Mouse (Mus musculus) erythroid progenitor cell, adult 5-6 weeks (primary cell): ENCODE results near the gene Snph. TPM values are rescaled to one million over a fixed set of nuclear protein-coding genes. Genes with fewer than 3 reads are reported as not detected.

Source experiments
- ATAC-seq: replicated peaks from 2 replicates; pipeline ENCODE4 v1.8.0; 2016; ENCODE audit warnings: moderate number of reproducible peaks, mild to moderate bottlenecking, moderate TSS enrichment, inconsistent platforms; ENCODE audit not compliant: poor library complexity, low FRiP score, severe bottlenecking
- total RNA-seq, 2 experiments: library from RNA; stranded (forward) in 1 of 2; stranded (reverse) in 1 of 2; fragments of 150-400 nt in 1 of 2; fragments of 186-747, 209-891 nt in 1 of 2; gene quantifications; 2 replicates each; pipeline versions ENCODE4 v1.2.3 to v1.2.4; 2015 to 2017; ENCODE audit warnings: low replicate concordance in 2 of 2

The Snph gene
- total RNA-seq, 2 experiments from 2014 or later, result not detected

DNA sequence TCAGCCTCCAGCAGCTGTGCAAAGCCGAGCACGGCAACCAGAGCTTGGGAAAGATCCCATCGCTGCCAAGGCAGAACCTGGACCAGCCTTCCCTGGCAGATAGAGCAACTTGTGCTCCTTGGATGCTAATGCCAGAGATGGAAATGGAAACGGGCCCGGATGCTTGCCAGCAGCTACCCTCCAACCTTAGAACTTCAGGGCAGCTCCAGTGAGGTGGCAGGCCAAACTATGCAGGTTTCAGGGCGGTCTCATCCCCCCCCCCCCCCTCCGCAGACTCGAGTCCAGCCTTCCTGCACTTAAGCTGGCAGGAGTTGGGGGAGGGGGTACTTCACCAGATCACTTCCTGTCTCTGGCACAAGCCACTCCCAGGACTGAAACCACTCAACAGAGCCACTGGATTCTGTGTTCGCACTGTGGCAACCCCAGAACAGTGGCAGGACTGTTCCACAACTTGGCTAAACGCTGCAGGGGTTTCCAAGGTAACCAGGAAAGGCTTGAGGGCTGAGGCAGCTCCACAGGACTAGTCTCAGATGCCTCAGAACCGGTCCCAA lies 26.9 kb downstream of the Snph start:
- no peak for ATAC-seq

DNA sequence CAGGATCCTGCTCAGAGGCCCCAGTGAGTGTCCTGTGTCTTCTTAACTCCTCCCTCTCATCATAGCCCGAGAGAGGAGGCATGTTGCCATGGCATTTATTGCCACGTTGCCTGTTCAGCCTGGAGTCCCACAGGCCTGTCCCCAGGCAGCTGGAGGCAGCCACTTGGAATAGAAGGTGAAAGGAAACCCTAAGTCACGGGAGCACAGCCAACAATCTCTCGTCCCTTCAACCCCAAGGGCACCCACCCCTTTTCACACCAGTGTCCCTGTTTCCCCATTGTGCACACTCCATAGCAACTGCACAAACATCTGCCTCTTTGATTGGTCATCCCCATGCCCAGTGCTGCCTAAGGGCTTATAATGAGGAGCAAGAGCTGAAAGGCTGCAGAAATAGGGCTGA lies 28.8 kb downstream of the Snph start:
- no peak for ATAC-seq

DNA sequence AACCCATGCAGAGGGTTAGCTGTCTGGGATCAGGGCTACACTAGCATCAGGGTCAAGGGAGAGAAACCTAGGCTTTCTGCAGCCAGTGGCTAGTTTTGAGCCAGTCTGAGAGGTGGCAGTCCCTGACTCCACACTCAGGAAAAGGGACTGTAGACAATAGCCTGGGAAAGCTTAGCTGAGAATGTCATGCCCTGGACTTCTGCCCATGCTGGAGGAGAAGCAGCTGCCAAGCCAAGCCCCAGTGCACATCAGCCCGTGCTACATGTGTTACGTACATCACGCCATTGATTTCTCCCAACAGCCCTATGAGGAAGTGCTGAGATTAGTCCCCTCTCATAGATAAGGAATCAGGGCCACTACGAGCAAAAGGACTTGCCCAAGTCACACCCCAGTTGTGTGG lies 30.3 kb downstream of the Snph start:
- no peak for ATAC-seq

DNA sequence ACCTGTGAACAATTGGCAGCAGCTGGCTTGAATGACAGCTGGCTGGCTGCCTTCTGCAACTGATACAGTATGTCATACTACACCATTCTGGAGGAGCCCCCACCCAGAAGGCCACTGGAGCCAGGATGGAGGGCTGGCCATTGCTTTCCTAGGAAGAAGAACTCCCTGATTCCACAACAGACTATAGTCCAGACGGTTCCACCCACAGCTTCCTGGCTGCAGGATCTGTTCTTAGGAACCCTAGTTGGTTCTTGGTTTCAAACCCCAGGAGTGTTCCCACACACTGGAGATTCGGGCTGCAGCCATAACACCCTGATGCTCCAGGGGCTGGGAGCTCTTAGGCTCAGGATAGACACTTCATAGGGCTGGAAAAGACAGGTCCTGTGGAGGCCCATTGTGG lies 34.3 kb downstream of the Snph start:
- no peak for ATAC-seq

DNA sequence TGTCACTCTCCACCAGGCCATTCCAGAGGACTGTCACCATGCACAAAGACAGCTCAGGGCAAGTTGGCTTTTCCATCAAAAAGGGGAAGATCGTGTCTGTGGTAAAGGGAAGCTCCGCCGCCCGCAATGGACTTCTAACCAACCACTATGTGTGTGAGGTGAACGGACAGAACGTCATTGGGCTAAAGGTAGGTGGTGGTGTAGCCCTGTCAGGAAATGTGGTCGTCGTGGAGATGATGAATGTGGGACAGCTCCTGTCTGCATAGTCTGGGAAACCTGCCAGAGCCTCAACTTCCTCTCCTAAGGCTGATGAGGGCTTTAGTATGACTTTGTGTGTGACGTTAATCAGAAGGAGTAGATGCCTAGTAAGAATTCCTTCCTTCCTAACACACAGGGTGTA lies 45.1 kb downstream of the Snph start:
- no peak for ATAC-seq

DNA sequence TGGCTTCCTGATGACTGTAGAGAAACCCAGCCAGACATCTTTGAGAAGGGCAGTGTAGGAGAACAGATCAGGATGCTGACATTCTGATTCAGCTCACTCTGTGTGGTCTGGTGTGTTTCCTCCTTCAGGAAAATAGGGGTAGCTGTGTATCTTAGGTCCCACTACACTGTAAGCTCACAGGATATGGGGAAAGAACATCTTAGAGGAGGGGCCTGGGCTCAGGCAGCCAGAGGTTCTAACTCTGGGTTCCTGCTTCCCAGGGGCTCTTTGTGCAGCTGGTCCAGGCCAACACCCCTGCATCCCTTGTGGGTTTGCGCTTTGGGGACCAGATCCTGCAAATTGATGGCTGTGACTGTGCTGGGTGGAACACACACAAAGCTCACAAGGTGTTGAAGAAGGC lies 45.6 kb downstream of the Snph start:
- ATAC-seq, result no peak

DNA sequence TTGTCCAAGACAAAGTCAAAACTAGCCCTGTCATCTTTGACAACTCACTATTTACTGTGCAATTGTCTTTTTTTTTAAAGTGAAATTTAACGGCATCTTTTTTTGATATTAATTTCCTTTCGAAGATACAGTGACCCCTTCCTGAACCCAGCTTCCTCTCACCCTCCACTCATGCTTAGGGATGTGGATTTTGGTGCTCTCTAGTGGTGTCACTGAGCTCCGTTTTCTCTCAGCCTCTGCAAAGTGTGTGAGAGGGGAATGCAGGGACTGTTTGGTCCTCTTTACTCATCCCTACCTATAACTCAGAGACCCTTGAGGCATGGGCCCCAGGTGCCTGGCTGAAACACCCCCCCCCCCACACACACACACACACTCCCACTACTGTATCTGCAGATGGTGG lies 46.5 kb downstream of the Snph start:
- no peak for ATAC-seq

DNA sequence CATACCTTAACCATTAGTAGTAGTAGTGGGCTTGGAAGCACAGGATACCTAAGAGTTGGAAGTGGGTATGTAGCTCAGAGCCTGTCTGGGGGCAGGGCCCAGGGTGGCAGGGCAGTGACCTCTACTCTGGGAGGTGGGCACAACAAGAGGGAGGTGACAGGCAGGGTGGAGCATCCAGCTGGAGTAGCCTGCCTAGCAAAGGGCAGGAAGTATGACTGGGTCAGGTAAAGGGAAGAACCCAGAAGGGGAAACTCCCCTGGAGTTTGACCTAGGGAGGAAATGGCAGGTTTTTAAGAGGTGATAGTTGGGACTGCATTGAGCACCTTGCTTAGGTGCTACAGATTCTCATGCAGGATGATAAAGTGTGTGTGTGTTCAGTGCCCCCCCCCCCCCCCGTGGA lies 51.4 kb downstream of the Snph start:
- no peak for ATAC-seq

DNA sequence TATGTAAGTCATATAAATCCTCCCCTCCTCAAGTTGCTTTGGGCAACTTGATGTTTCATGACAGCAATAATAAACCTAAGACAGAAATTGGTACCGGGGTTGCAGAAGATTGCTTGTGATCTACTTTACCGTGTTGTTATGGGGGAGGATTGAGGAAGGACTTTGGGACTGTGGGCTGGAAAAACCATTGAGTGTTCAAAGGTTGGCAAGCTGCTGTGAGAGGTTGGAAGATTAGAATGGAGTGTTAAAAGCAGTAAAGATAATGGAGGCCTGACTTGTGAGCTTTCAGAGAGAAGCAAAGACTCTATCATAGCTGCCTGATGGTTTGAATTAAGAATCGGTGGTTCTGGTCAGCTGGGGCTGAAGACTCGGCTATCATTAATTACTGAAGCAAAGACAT lies 53.2 kb downstream of the Snph start:
- ATAC-seq, result no peak

DNA sequence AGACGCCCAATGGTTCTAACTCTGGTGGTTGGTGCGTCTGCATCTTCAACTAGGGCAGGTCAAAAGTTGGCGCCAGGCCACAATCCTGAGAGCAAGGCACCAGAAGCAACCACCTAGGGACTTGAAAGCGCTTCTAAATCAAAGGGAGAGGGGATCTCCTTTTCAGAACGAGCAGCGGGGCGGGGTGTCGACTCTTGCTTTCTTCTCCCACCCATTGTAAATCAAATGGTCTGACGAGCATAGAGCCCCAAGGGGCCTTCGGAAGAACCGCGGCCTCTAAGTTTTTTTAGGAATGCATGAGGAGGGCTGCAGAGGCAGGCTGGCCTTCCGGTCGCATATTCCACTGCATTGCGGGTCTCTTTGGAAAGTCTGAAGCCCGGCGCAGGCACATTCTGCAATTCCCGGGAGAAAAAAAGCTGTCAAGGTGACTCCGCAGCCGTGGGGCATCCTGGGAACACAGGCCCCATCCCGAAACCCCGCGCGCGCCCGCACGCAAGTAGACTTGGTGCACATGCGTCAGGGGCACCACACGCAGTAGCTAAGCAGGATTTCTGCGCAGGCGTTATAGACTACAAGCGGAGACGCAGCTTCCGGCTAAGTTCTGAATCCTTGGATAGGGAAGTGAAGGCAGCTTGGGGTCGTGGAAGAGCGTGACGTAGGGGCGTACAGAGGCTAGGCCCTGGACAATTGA lies 56.5 kb downstream of the Snph start:
- no peak for ATAC-seq

DNA sequence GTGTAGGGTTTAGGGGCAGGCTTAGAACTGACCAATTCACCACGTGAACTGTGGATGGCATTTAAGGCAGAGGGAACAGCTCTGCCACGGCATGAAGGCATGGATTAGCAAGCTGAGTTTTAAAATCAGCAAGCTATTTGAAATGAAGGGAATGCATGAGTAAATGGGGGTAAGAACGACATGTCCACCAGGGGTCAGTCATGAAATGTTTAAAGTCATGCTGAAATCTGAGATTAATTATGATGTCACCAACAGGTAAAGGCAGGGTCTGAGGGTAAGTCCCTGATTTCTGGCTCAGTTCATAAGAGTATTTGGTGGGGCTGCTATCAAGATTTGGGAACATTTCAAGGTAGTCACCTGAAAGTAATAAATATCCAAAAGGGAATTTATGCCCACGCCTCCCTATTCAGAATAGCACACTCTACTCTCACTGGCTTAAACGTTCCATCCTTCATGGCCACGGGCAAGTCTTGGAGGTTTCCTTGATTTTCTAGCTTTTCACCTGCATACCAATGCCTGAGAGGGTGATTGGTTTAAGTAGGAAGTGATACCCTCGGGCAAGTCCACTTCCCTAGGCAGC lies 57.2 kb downstream of the Snph start:
- ATAC-seq, result no peak

DNA sequence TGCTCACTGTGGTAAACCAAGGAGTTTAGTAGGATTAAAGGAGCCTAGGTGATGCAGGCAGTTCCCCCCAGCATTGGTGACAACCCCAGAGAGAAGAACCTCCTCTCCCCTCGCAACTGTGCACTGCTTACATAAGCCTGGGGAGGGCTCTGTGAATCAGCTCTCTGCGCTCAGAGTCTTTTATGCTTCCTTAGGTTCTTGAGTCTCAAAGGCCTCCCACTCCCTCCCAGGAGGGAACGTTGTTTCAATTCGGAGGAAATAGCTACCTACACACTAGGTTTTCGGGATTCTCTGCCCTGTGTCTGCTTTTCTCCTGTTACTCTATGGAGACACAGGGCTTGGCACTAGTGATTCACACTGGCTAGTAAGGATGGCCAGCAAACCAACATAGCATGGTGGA lies 57.8 kb downstream of the Snph start:
- no peak for ATAC-seq

DNA sequence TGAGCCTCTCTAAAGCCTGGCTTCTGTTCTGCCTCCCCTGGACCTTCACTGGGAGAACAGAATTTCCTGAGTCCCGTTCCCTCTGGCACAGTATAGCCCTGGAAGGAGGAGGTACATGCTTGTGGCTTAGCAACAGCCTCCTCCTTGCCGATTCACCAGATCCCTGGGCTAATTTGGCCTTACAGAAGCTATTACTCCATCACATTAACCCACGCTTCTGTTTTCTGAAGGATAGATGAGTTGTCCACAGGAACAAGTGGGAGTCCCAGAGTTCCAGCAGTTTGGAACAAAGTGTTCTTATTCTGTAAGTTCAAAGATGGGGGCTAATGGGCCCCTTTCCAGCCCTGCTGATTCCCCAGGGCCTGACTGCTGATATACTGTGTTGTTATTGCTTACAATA lies 58.7 kb downstream of the Snph start:
- no peak for ATAC-seq

DNA sequence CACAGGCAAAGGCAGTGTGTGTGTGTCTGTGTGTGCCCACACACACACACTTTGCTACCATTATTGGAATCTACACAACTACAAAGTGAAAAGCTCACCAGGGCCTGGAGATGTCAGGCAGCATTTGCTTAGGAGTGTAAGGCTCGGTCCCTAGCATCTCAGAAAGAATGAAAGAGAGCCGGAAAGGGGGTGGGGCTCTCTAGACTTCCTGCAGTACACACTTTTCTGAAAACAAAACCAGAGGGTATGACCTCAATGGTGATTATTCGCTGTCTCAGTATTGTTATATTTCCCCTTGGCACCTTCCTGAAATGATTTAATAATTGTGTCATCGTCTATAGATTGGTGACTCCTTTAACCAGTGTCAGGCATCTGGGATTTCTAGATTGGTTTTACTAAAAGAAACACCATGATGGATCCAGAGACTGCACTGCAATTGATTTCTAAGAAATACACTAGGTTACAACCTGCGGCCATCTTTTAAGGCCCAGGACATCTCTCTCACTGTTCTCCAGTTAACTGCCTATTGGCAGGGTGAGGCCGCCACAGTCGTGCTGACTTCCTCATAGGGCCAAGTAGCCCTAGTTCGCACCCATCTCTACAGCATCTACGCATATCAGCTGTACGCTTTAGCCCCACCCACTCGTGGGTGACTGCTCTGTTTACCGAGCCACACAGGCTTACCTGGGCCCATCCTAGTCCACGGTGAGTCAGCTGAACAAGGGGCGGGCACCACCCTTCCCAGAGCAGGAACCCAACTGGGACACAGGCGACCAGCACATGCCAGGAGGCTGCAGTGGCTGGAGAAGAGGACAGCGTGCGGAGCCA lies 60.3 kb downstream of the Snph start, which contains the start of gene Sdcbp2:
Sdcbp2 (plus strand) TSS at position 750 of the 828 bp plus-strand sequence.
- ATAC-seq, result no peak

DNA sequence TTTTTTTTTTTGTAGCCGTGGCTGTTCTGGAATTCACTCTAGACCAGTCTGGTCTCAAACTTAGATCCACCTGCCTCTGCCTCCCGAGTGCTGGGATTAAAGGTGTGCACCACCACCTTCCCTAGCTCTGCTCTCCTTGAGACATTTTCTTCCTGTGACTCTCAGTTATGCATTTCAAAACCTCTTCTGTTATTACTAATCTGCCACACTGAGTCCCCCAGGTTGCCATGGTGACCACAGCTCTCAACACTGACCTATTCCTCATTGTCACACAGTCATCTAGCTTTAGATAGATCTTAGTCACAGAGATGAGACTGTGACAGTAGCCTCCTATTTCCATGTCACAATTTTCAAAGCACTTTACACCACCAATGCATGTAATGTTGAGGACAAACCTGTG lies 62.9 kb downstream of the Snph start:
- ATAC-seq, result no peak

DNA sequence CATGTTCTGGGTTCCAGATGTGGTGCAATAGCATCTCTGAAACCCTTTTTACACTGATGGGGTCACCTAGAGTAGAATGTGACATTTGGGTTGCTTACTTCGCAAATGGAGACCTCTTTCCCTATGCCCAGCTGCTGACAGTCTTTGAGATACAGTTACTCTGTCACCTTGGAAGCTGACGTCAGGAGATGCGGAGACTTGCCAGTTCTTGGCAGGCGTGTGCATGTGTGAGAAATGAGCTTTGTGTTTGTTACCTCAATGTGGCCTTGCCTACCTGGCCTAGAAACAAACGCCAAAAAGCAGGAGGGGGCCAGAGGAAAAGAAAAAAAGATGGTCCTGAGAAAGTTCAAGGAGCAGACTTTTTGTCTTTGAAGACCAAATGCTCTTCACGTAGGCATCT lies 65.5 kb downstream of the Snph start:
- ATAC-seq, result no peak

DNA sequence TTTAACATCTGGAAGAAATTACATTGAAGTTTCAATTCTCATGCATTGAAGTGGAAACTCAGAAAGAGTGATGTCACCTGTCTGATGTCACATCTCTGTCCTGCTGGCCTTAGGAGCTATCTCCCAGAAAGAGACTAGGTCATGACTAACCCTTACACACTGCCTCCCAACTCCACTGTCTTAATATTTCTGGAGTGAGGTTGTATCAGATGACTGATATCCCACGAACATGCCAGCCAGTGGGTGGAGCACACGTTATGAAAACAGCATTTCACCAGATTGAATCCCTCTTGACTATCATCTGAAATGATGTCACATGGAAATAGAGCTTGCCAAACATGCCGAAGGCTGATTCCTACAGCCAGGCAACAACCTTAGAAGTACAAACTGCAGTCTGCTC lies 67.4 kb downstream of the Snph start:
- ATAC-seq, result no peak

DNA sequence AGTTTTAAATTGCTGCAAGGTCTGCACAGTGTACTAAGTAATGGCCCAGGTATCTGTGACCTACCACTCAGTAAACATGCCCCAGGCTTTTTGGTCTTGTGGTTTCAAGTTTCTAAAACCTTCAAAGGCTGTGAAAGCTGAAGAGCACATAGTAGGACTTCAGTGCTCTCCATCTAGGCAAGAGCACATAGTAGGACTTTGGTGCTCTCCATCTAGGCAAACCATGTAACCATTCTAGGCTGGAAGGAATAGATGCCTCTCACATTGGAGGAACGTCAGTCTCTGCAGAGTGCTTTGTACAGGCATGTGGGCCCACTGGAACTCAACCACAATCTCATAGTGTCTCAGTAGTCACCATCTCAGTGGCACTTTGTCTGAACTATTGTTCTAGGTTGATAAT lies 68.4 kb downstream of the Snph start:
- ATAC-seq, result no peak

DNA sequence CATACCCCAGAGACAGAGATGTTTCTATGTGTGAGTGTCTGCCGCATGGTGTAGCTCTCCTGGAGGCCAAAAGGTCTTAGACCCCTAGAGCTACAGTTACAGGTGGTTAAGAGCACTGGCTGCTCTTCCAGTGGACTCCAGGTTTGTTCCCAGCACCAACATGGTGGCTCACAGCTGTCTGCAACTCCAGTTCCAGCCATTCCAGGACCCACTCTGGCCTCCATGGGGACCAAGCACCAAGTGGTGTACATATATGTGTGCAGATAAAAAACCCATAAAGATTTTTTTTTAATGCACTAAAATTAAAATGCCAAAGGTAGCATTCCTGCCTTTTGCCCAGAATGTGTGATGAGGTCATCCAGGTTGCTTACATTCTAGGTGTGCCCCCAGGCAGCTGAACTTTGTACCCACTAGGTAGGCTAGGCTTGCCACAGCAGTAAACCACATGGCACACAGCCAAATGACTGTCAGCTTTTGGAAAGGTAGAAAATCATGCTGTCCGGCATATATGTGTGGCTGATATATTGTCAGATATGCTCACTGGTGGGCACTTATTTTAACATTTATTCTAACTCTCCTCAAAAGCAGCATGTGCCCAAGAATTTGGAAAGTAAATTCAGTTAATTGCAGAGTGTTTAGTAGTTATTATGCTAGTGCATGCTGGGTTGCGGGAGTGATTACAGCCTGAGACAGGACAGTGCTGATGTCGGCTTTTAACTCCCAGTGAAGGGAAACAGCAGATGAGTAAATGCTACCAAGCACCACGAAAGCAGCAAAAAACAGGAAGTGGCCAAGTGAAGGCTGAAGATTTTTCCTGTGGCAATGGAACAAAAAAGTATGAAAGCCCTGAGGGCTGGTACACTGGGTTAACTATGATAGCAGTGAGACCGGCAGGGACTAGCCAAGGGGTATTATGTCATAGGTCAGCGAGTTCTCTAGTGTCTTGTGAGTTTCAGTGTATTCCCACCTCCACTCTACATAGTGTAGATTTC lies 69.2 kb downstream of the Snph start:
- ATAC-seq, result no peak
